Mouse (Mus musculus) retina, postnatal 1 day (tissue): ENCODE measurements around the gene Pde4b.

Experiments
- DNase-seq: peaks from one replicate; pipeline ENCODE4 v3.0.0-alpha.2; 2012

Gene Pde4b

DNA sequence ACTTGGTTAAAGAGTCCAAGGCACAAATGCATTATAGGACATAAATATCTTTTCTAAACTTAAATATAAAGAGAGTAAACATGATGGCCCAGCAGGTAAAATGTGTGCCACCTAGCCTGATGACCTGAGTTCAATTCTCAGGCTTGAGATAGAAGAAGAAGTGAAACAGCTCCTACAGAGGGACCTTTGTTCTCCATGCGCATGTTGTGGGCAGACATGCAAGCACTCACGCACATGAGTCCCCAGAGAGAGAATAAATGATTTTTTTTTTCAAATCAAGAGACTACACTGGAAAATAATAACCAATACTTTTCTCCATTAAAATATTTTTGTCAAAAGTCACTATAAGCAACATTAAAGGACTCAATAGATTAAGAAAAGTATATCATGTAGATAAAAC is 533.8 kb downstream of the Pde4b start:
- DNase-seq: no peak

GRCm38 (mm10) chr4:102622977-102623376 is 535.6 kb downstream of the Pde4b start:
- DNase-seq: peak; percentile 22

- DNase-seq: no peak
These were observed 536.7 kb downstream of the Pde4b start for GRCm38 (mm10) chr4:102623789-102624611.

GRCm38 (mm10) chr4:102624937-102625336 is 537.6 kb downstream of the Pde4b start:
- DNase-seq: no peak

GRCm38 (mm10) chr4:102627799-102628198 is 540.5 kb downstream of the Pde4b start:
- DNase-seq: no peak

DNA sequence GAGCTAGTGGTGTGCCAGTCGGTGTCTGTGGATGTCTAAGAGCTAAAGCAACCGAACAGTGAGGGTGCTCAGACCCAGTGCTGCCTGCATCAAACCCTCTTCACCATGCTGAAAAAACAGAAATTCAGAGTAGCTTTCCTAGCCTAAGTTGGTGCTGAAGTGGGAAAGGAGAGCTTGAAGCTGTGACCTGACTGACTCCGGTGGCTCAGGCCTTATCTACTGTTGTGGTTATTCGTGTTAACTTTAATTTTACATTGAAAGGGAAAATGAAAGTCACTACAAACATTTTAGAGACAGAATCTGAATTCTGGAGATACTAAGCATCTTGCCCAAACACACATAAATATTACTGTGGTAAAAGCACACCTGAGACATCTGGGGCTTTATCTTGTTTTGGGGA is 542.3 kb downstream of the Pde4b start:
- DNase-seq: no peak

- no peak for DNase-seq
These were observed 542.9 kb downstream of the Pde4b start for GRCm38 (mm10) chr4:102630261-102630660.

GRCm38 (mm10) chr4:102631624-102632023 is 544.3 kb downstream of the Pde4b start:
- no peak for DNase-seq

GRCm38 (mm10) chr4:102633241-102633640 is 545.9 kb downstream of the Pde4b start:
- DNase-seq: no peak

DNA sequence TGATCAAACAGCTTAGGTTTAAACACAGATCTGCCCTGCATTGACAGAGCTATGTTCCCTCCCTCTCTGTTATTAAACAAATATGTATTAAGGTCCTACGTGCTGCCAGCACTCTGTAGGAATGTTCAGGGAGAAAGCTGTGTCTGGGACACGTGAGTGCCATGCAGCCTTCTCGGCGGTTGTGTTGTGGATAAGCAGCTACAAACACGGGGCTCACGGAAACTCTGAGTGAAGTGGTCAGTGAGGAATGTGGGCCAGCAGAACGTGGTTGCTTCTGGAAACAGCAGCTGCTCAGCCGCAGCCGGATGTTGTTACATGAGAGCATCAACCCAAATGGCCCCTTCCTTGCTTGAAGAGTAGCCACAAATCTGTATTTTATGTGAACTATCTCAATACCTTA is 547.9 kb downstream of the Pde4b start:
- DNase-seq: no peak

DNA sequence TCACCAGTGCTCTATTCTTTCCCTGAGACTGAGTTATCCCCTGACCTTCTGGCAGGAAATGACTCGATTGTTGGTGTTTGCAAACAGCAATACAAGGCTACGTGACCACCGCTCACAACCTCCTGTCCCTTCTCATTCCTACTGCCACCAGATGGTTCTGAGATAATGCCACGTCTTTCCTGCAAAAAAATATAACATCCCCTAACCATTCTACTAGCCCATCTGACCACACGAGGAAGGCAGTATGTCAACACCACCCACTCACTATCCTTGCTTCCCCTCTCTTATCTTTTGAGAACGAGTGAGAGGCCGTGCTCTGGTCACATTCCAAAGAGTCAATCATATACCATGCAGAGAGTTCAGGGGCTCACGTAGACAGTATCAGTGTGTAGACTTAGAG is 548.6 kb downstream of the Pde4b start:
- DNase-seq: no peak

- DNase-seq: no peak
These were observed 550.1 kb downstream of the Pde4b start for GRCm38 (mm10) chr4:102637348-102637910.

DNA sequence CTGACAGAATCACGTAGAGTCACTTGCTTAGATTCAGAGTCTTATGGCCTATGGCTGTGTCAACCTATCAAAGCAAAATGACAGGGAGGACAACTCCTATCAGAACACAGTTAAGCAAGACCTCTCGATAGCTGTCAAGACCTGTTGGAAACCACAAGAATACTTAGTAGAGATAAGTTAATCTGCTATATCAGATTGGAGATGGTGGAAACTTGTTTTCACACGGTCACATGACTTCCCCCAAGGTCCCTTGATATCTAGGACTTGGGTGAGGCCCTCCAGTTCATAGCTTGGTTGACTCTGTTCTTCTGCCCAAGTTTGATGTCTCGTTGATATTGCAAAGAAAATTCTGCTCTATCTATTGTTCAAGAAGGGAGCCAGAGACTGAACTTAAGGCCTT is 553.6 kb downstream of the Pde4b start:
- DNase-seq: no peak

- no peak for DNase-seq
These were observed 556.7 kb downstream of the Pde4b start for GRCm38 (mm10) chr4:102644062-102644461.

DNA sequence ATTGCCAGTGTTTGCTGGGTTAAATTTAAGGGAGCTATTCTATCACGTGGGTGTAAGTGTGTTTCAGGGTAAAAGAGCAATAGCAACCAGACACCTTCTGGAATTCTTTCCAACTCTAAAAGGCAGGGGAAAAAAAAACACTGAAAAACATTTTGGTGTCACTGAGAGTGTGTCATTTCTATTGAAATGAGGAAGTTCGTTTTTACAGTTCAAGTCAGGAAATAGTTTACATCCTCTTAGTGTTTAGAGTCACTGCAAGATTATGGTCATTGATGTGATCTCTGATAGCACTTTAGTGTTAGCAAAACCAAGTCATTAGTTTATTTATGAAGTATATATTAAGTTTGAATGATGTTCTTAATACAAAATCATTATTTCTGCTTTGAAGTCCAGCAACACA is 559.7 kb downstream of the Pde4b start:
- no peak for DNase-seq

DNA sequence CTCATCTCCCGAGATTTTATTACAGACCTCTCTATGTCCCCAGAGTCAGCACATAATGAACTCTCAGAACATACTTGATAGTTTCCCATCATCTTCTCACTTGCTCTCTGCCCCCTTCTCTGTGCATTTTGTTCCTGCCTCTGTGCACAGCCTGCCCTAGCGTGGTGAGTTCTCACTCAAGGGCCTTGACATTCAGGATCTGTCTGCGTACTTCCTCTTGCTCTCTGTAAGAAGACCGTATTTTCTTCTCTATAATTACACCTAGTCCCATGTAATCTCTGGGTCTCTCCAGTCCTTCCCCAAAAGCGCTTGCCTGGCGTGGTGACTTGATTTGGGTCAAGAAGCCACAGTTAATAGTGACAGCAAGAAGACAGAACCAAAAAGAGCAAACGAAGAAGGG is 568.0 kb downstream of the Pde4b start:
- DNase-seq: no peak

GRCm38 (mm10) chr4:102656494-102657036 is 569.2 kb downstream of the Pde4b start:
- peak; percentile 80 for DNase-seq
